Mouse (Mus musculus): Measurements from ENCODE around the gene Lpin2.

The Lpin2 gene

DNA sequence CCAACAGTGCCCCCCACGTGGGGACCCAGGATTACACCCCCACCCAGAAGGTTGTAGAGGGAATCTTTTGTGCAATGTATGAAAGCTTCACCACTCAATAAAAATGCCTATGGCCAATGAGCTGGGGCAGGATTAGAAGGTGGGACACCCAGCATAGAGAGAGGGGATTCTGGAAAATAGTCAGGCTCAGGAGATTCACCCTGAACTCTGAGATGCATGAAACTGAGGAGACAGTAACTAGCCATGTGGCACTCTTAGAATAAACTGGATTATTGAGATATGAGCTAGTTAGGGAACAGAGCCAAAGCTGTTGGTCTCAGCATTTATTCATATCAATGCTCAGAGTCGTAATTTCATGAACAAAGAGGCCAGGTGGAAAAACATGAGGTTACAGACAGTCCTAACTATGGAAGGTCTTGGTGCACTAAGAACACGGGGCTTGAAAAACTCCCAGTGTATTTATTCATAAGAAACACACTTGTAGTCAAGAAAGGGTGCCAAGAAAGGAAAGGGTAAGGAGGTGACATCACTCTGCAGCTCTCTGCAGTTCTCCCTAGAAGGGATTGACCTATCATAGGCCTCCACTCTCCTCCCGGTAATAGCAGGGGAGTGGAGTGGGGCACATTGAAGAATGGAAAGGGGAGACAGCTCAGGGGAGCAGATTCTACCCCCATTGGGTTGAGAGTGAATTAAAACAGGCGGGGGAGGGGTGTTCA is 83.1 kb downstream of the Lpin2 start:
- no peak for DNase-seq

DNA sequence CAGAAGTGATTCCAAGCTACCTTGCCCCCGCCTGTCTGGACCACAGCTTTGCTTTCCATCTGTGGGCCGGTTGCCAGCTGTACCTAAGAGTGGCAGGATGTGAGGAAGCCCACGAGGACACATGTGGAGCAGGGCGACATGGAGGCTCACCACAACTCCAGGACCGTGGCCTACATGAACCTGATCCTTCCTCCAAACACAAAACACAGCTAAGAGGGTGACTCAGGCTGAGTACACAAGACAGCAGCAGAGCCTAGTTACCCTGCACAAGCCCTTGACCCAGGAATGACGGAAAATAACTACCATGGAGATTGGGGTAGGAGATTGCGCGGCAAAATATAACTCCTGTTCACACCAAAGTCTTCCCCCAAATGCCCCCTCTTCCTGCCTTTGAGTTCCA is 85.0 kb downstream of the Lpin2 start:
- DNase-seq, result no peak

- no peak for DNase-seq
These were observed 85.8 kb downstream of the Lpin2 start for GRCm38 (mm10) chr17:71268152-71268551.

DNA sequence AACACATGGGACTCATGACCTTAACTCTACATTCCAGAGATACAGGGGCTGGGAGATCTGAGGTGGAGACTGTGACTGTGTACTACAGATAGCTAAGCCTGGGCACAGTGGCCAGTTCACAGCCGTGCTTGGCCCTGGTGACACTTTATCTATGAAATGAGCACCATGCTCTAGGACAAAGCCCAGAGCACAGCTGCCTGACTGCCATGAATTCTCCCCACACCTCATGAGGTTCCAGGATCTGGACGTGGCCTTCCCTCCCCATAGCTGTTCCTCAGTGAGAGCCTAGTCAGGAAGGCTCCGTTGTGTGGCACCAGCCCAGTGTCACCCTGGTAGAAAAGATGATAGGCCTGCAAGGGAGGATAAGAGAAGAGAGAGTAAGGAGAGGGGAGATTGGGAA is 86.2 kb downstream of the Lpin2 start:
- DNase-seq, result no peak

- no peak for DNase-seq
These were observed 91.5 kb downstream of the Lpin2 start for GRCm38 (mm10) chr17:71273901-71274300.

DNA sequence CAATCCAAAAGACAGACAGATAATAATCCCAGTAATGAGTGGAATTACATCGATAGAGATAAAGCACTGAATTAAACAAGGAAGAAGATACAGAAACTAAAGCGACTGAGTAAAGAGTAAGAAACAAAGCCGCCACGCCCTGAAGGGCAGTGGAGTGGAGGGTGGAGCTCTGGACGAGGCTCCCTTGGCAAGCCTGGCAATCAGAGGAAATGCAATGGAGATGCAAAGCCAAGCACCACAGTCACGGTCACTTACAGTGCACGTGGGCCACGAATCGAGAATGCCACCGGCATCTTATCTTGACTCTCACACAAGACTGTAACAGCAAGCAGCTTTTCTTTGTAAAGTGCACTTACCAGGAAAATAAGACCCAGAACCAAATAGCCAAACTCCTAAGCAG is 94.4 kb downstream of the Lpin2 start:
- no peak for DNase-seq

- DNase-seq, result no peak
These were observed 95.5 kb downstream of the Lpin2 start for GRCm38 (mm10) chr17:71277701-71278491.

DNA sequence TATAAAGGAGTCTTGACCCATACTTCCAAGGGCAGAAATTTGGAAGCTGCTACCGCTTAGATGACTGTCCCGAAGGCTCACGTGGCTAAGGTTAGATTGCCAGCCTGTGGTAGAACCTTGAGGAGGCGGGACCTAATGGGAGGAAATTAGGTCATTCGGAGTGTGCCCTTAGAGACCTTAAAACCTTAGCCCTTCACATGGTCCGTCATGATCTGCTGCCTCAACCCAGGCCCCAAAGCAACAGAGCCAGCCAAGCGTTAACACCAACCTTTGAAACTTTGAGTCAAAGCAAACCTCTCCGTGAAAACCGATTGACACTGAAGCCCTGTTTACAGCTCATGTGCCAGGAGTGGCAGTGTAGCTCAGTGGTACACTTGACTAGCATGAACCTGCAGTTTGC is 100.4 kb downstream of the Lpin2 start:
- DNase-seq, result no peak

DNA sequence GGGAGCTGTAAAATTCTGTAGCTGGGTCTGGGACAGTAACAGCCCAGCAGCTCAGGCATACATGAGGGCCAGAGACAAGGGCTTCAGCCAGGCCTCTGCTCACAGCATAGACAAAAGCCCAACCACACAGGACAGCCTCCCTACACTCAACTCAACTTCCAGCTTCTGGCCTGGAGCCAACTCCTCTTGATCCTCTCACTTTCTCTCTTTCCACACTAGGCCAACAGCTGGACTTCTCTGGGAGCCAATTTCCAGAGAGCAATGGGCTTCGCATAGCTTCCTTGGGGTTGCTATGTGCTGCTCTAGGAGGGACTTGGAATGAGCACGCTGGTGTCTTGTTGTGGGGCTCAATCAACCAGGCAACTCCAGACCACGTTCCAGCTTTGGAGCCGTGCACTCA is 100.9 kb downstream of the Lpin2 start:
- DNase-seq, result no peak

DNA sequence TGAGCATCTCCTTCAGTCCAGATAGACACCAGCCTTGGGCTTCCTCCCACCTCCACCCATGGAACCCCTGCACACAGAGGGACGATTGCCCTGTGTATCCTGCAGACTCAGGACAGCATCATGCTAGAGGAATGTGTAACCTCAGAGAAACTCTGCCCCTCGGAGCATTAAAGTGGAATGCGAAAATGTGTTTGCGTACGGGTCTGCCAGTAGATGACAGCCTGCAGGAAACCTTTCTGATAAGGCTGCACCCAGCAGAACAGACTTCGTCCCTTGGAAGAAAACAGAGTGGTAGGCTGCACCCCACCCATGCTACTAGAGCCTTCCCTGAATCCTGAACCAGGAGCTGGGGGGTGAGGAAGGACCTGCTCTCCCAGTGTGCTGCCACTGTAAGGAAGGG is 102.5 kb downstream of the Lpin2 start:
- no peak for DNase-seq

DNA sequence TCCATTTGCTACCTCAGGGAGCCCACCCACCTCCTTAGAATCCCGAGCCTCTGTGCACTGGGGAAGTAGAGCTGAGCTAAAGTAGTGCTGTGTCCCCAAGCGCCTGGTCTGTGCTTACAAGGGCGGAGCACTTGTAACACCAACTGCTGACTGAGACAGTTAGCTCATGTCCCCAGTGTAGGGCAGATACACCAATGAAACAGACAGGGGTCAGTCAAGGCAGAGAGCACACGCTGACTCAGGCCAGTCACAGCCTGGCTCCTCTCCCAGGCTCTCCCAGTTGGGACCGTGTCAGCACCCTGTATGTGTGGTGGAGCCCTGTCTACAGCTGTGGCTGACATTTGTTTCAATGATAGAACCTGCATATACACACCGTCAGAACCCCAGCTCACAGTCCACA is 103.6 kb downstream of the Lpin2 start:
- DNase-seq, result no peak

- DNase-seq, result no peak
These were observed 105.2 kb downstream of the Lpin2 start for GRCm38 (mm10) chr17:71287586-71287985.

- no peak for DNase-seq
These were observed 105.9 kb downstream of the Lpin2 start for GRCm38 (mm10) chr17:71288145-71288758.

DNA sequence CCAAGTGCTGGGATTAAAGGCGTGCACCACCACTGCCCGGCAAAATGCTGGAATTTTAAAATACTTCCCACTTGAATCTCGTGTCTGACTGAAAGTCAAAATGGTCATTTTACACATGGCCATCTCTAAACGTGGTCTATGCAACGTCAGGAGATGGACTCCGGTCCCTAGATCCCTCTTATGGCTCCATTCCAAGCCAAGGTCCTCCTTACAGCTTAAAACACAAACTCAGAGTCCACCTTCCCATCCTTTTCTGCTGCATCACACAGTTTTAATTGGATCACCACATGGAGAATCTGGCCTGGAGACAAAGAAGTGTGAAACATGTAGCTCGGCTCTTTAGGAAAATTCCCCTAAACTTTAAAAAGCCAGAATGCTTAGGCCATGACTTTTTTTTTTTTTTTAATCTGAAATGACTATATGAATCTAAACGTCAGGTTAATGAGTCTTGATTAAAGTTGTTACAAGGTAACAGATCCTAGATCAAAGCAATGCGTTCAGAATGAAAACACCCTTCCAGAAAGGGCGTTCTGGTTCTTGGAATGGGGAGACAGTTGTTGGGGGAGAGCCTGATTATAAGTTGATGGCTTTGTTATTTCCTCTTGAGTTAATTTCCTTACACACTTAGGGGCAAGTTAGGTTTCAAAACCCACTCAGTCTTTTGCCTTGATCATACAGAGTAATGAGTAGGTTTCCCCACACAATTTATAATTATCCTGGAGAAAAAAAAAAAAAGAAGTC is 106.6 kb downstream of the Lpin2 start:
- DNase-seq, result no peak

DNA sequence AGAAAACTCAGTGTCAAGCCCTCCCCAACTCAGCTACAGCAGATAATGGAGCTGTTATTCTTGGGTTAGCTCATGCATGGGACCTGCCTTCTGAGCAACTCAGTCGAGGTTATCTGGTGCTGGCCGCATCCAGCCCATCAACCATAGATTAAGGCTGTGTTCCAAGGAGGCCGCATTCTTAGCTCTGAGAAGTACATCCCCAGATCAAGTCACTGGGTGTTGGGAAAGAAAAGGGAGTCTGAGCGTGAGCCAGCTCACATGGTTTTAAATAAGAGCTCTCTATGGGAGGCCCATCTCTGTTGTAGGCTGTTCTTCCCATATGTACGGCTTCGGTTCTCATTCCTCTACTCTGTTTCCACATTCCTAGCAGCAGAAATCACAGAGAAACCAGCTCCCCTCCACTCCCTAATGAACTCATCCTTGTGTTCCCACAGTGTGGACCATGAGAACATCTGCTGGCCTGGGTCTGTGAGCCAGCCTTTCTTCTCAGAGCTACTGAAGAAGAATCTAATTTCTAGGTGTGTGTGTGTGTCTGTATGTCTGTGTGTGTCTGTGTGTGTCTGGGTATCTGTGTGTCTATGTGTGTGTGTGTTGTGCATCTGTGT is 107.3 kb downstream of the Lpin2 start:
- DNase-seq, result no peak

- no peak for DNase-seq
These were observed 108.4 kb downstream of the Lpin2 start for GRCm38 (mm10) chr17:71290486-71291410.

- DNase-seq, result no peak
These were observed 109.6 kb downstream of the Lpin2 start for GRCm38 (mm10) chr17:71291897-71292420.

GRCm38 (mm10) chr17:71292897-71293296 is 110.5 kb downstream of the Lpin2 start:
- DNase-seq, result no peak

DNA sequence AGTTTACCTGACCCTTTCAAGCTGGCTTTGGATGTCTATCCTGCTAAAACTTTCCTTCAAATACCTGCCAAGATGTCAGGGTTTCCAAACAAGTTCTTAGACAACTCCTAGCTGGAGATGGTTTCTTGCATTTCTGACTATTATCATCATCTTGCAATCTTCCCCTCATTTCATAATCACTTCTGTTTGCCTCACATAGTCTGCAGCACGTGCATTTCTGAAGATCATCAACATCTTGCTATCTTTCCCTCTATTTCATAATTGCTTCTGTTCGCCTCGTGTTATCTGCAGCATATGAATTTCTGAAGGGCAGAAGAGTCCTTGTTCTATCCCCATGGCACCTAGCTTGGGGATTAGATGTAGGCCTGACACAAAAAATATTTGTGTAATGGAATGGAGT is 112.2 kb downstream of the Lpin2 start:
- DNase-seq, result no peak
